In the genomic region with DNA sequence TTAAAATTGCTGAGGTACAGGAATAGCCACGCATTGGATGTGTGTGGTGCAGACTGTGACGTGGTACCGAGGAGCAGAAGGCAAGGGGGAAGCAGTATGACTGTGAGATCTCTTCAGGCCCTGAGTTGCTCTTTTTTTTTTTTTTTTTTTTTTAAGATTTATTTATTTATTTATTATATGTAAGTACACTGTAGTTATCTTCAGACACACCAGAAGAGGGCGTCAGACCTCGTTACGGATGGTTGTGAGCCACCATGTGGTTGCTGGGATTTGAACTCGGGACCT, we compare ENCODE assay signal across 10 mouse cellular contexts. TPM values are rescaled to one million over a fixed set of nuclear protein-coding genes. Genes with fewer than 3 reads are reported as not detected.
DNase-seq lines count a peak whose midpoint lies in the region; ATAC-seq and TF ChIP-seq lines count a peak whose summit lies in the region.
"Not testable (repeated sequence)": the region's sequence is repeated elsewhere in the genome, so short reads cannot be mapped to it uniquely, and the experiment has no call there.
"Had no signal": no experiment of that assay in that cellular context is flagged by ENCODE, and none has a peak within 500 bp of the region (broad histone marks: within the 10 kb centered on the region; RNA-seq: fewer than 3 reads in every experiment).

No protein-coding gene starts in this region.

- H3K9ac ChIP-seq in embryonic facial prominence, embryonic 12.5 days, result peak overlapping the region; percentile 73; the same call in 1 of the 2 replicates
- H3K9ac ChIP-seq in forebrain, postnatal 0 days; hindbrain, embryonic 13.5 days; midbrain, embryonic 15.5 days: not testable (repeated sequence)
- H3K9ac ChIP-seq in liver, embryonic 16.5 days (ENCODE audit: low read depth, low read length), result peak overlapping the region; percentile 93
- H3K9ac ChIP-seq in stomach, embryonic 16.5 days (ENCODE audit: low read length), result peak overlapping the region; percentile 82

- peaks cover 27% of the 10 kb centered on the region for H3K4me1 ChIP-seq in E14TG2a.4 (replicated peaks; ENCODE audit: low read depth, low read length)
- not testable (repeated sequence) for H3K4me1 ChIP-seq in embryonic facial prominence, embryonic 12.5 days; forebrain, postnatal 0 days (ENCODE audit: insufficient read depth); hindbrain, embryonic 13.5 days (replicated peaks); liver, embryonic 16.5 days (ENCODE audit: control insufficient read depth, low read depth, low read length); midbrain, embryonic 15.5 days; stomach, embryonic 16.5 days (ENCODE audit: control insufficient read depth, insufficient read depth, low read length)

- not testable (repeated sequence) for ATAC-seq in embryonic facial prominence, embryonic 12.5 days (ENCODE audit: insufficient number of reproducible peaks, insufficient read depth, low FRiP score, low TSS enrichment); forebrain, postnatal 0 days; hindbrain, embryonic 13.5 days (ENCODE audit: low FRiP score); liver, embryonic 16.5 days (ENCODE audit: low read depth); midbrain, embryonic 15.5 days (replicated peaks); stomach, embryonic 16.5 days (ENCODE audit: insufficient read depth, low FRiP score)

- not testable (repeated sequence) for H3K27ac ChIP-seq in embryonic facial prominence, embryonic 12.5 days; forebrain, postnatal 0 days (ENCODE audit: low read depth, low read length); hindbrain, embryonic 13.5 days; layer of hippocampus, adult 2 months; liver, embryonic 16.5 days (ENCODE audit: low read length); midbrain, embryonic 15.5 days
- H3K27ac ChIP-seq in stomach, embryonic 16.5 days (ENCODE audit: low read length), result peak overlapping the region; percentile 81

- not testable (repeated sequence) for TF ChIP-seq CTCF in E14TG2a.4 (conservative IDR thresholded peaks at IDR 0.05; ENCODE audit: low read length); forebrain, postnatal 0 days (IDR thresholded peaks at IDR 0.05; ENCODE audit: low read depth); layer of hippocampus, adult 2 months (conservative IDR thresholded peaks at IDR 0.05)

- peaks cover 19% of the 10 kb centered on the region for H3K36me3 ChIP-seq in E14TG2a.4 (ENCODE audit: insufficient read depth, low read length)
- not testable (repeated sequence) for H3K36me3 ChIP-seq in embryonic facial prominence, embryonic 12.5 days; forebrain, postnatal 0 days (ENCODE audit: insufficient read depth); hindbrain, embryonic 13.5 days; liver, embryonic 16.5 days (ENCODE audit: control insufficient read depth, insufficient read depth); midbrain, embryonic 15.5 days (replicated peaks); stomach, embryonic 16.5 days (ENCODE audit: control insufficient read depth, insufficient read depth, low read length)

- 68% methylated on average over 7 of the region's 7 CpGs for WGBS in embryonic facial prominence, embryonic 12.5 days
- 74% methylated on average over 7 of the region's 7 CpGs for WGBS in forebrain, postnatal 0 days
- 69% methylated on average over 7 of the region's 7 CpGs for WGBS in hindbrain, embryonic 13.5 days
- 44% methylated on average over 7 of the region's 7 CpGs for WGBS in liver, embryonic 16.5 days (ENCODE audit: insufficient replicate concordance)
- WGBS in midbrain, embryonic 15.5 days, result 70% methylated on average over 7 of the region's 7 CpGs
- WGBS in stomach, embryonic 16.5 days, result 58% methylated on average over 7 of the region's 7 CpGs

- not testable (repeated sequence) for H3K27me3 ChIP-seq in E14TG2a.4 (ENCODE audit: insufficient read depth, low read length); embryonic facial prominence, embryonic 12.5 days; forebrain, postnatal 0 days (ENCODE audit: insufficient read depth, low read length); hindbrain, embryonic 13.5 days; liver, embryonic 16.5 days (ENCODE audit: control insufficient read depth, insufficient read depth, low read depth, low read length); midbrain, embryonic 15.5 days (replicated peaks); stomach, embryonic 16.5 days (ENCODE audit: control insufficient read depth, insufficient read depth, low read length)

- H3K4me3 ChIP-seq in E14TG2a.4 (replicated peaks; ENCODE audit: low read length), result peak overlapping the region; percentile 92
- peak overlapping the region; percentile 72 for H3K4me3 ChIP-seq in embryonic facial prominence, embryonic 12.5 days
- H3K4me3 ChIP-seq in forebrain, postnatal 0 days (ENCODE audit: low read depth, low read length), result peak overlapping the region; percentile 80
- peak overlapping the region; percentile 74 for H3K4me3 ChIP-seq in hindbrain, embryonic 13.5 days
- peak overlapping the region; percentile 71 for H3K4me3 ChIP-seq in layer of hippocampus, adult 2 months
- peak overlapping the region; percentile 91 for H3K4me3 ChIP-seq in liver, embryonic 16.5 days (ENCODE audit: low read depth, low read length)
- H3K4me3 ChIP-seq in midbrain, embryonic 15.5 days, result peak overlapping the region; percentile 63
- peak overlapping the region; percentile 60 for H3K4me3 ChIP-seq in stomach, embryonic 16.5 days (replicated peaks; ENCODE audit: low read length)

- not testable (repeated sequence) for DNase-seq in forebrain, postnatal 0 days; layer of hippocampus, adult 2 months (ENCODE audit: low spot score in 2 of 2)

- H3K9me3 ChIP-seq in E14TG2a.4 (ENCODE audit: low read length), result peaks cover 13% of the 10 kb centered on the region
- H3K9me3 ChIP-seq in embryonic facial prominence, embryonic 12.5 days; forebrain, postnatal 0 days (ENCODE audit: low read length); hindbrain, embryonic 13.5 days; liver, embryonic 16.5 days (replicated peaks; ENCODE audit: control insufficient read depth, low read length); midbrain, embryonic 15.5 days; stomach, embryonic 16.5 days (replicated peaks; ENCODE audit: control insufficient read depth, low read length): not testable (repeated sequence)

- peak overlapping the region; percentile 74 for H3K4me2 ChIP-seq in embryonic facial prominence, embryonic 12.5 days (replicated peaks)
- H3K4me2 ChIP-seq in forebrain, postnatal 0 days (ENCODE audit: low read depth), result peak overlapping the region; percentile 69
- peak overlapping the region; percentile 61 for H3K4me2 ChIP-seq in hindbrain, embryonic 13.5 days
- H3K4me2 ChIP-seq in liver, embryonic 16.5 days (ENCODE audit: low read depth, low read length), result peak overlapping the region; percentile 87
- peak overlapping the region; percentile 71 for H3K4me2 ChIP-seq in midbrain, embryonic 15.5 days
- peak overlapping the region; percentile 65 for H3K4me2 ChIP-seq in stomach, embryonic 16.5 days (ENCODE audit: low read depth, low read length)

RNA-seq across cellular contexts. Expression of gene Zfp809, which starts 0.8 kb away (rescaled TPM):
- 12.4 and 12.5 TPM in 2 replicates for polyA plus RNA-seq in embryonic facial prominence, embryonic 12.5 days (2016; fragmentation: Nextera tagmentation; extraction: Ambion mirVana)
- total RNA-seq in forebrain, postnatal 0 days (2014; rRNA removed), result 10.3 and 11.0 TPM in 2 replicates
- polyA plus RNA-seq in forebrain, postnatal 0 days (2015; fragmentation: Nextera tagmentation; extraction: Ambion mirVana), result 3.8 and 6.8 TPM in 2 replicates
- polyA plus RNA-seq in hindbrain, embryonic 13.5 days (2015; fragmentation: Nextera tagmentation; extraction: Ambion mirVana), result 9.0 and 10.9 TPM in 2 replicates
- 10 to 100 TPM; 26.0 to 26.4 TPM for total RNA-seq in layer of hippocampus, adult 2 months (2021)
- 6.7 and 7.4 TPM in 2 replicates for polyA plus RNA-seq in liver, embryonic 16.5 days (2015; fragmentation: Nextera tagmentation; extraction: Ambion mirVana)
- 10.3 and 11.4 TPM in 2 replicates for polyA plus RNA-seq in midbrain, embryonic 15.5 days (2015; fragmentation: Nextera tagmentation; extraction: Ambion mirVana)
- 27.5 and 29.7 TPM in 2 replicates for polyA plus RNA-seq in stomach, embryonic 16.5 days (2015; fragmentation: Nextera tagmentation; extraction: Ambion mirVana)

RNA-seq across cellular contexts. Expression of gene Zfp599, which starts 33.4 kb away (rescaled TPM):
- polyA plus RNA-seq in embryonic facial prominence, embryonic 12.5 days (2016; fragmentation: Nextera tagmentation; extraction: Ambion mirVana), result 7.5 and 7.6 TPM in 2 replicates
- 7.6 and 7.9 TPM in 2 replicates for total RNA-seq in forebrain, postnatal 0 days (2014; rRNA removed)
- polyA plus RNA-seq in forebrain, postnatal 0 days (2015; fragmentation: Nextera tagmentation; extraction: Ambion mirVana), result 4.8 and 6.0 TPM in 2 replicates
- 7.5 and 7.6 TPM in 2 replicates for polyA plus RNA-seq in hindbrain, embryonic 13.5 days (2015; fragmentation: Nextera tagmentation; extraction: Ambion mirVana)
- total RNA-seq in layer of hippocampus, adult 2 months (2021), result 1 to 10 TPM; 6.4 to 6.7 TPM
- polyA plus RNA-seq in liver, embryonic 16.5 days (2015; fragmentation: Nextera tagmentation; extraction: Ambion mirVana), result 1.0 and 1.3 TPM in 2 replicates
- 11.4 and 13.2 TPM in 2 replicates for polyA plus RNA-seq in midbrain, embryonic 15.5 days (2015; fragmentation: Nextera tagmentation; extraction: Ambion mirVana)
- polyA plus RNA-seq in stomach, embryonic 16.5 days (2015; fragmentation: Nextera tagmentation; extraction: Ambion mirVana), result 2.7 and 3.3 TPM in 2 replicates

RNA-seq across cellular contexts. Expression of gene Zfp872, which starts 38.4 kb away (rescaled TPM):
- 0.17 and 0.20 TPM in 2 replicates for polyA plus RNA-seq in embryonic facial prominence, embryonic 12.5 days (2016; fragmentation: Nextera tagmentation; extraction: Ambion mirVana)
- total RNA-seq in forebrain, postnatal 0 days (2014; rRNA removed), result 0.14 and 0.15 TPM in 2 replicates
- 0.16 and 0.26 TPM in 2 replicates for polyA plus RNA-seq in forebrain, postnatal 0 days (2015; fragmentation: Nextera tagmentation; extraction: Ambion mirVana)
- 0.17 TPM in 1 of 2 replicates, not detected in the other for polyA plus RNA-seq in hindbrain, embryonic 13.5 days (2015; fragmentation: Nextera tagmentation; extraction: Ambion mirVana)
- under 1 TPM in 1 of 2 experiments, not detected in 1; 0.42 TPM for total RNA-seq in layer of hippocampus, adult 2 months (2021)
- polyA plus RNA-seq in liver, embryonic 16.5 days (2015; fragmentation: Nextera tagmentation; extraction: Ambion mirVana), result 0.09 TPM in 1 of 2 replicates, not detected in the other
- 0.41 and 0.48 TPM in 2 replicates for polyA plus RNA-seq in midbrain, embryonic 15.5 days (2015; fragmentation: Nextera tagmentation; extraction: Ambion mirVana)
- polyA plus RNA-seq in stomach, embryonic 16.5 days (2015; fragmentation: Nextera tagmentation; extraction: Ambion mirVana), result 1.0 and 1.9 TPM in 2 replicates
- total RNA-seq: monocyte, adult 5-6 weeks had no signal
- polyA plus RNA-seq: inflammation-experienced regulatory T-cells, adult 6 months had no signal
